Mouse (Mus musculus) stomach, embryonic 14.5 days (tissue): ENCODE results near the gene Cpsf4. TPM values are rescaled to one million over a fixed set of nuclear protein-coding genes. Genes with fewer than 3 reads are reported as not detected.

Experiments
- polyA plus RNA-seq: library from polyadenylated mRNA; unstranded; fragments of >200 nt; fragmentation: Nextera tagmentation; extraction: Ambion mirVana; gene quantifications from 2 replicates; pipeline ENCODE4 v1.2.1, GENCODE M21; 2014

Cpsf4 gene
- polyA plus RNA-seq, 1 experiment from 2014 or later, result 26.4 TPM

Other genes starting within 250 kb of the Cpsf4 start
- 15.6 and 21.7 TPM in 2 replicates for gene Smurf1, start 201.4 kb upstream of the Cpsf4 start, polyA plus RNA-seq
- gene Gm4871, start 134.5 kb upstream of the Cpsf4 start, polyA plus RNA-seq, result not detected in 2 replicates
- not detected in 2 replicates for gene 1700018F24Rik, start 124.2 kb upstream of the Cpsf4 start, polyA plus RNA-seq
- 150 and 152 TPM in 2 replicates for gene Arpc1a, start 83.4 kb upstream of the Cpsf4 start, polyA plus RNA-seq
- not detected in 2 replicates for gene Kpna7, start 83.2 kb upstream of the Cpsf4 start, polyA plus RNA-seq
- 144 and 163 TPM in 2 replicates for gene Arpc1b, start 53.0 kb upstream of the Cpsf4 start, polyA plus RNA-seq
- gene Pdap1, start 27.0 kb upstream of the Cpsf4 start, polyA plus RNA-seq, result 102 and 111 TPM in 2 replicates
- gene Bud31, start 26.9 kb upstream of the Cpsf4 start, polyA plus RNA-seq, result 186 and 191 TPM in 2 replicates
- 11.4 and 12.1 TPM in 2 replicates for gene Ptcd1, start 105 bp upstream of the Cpsf4 start, polyA plus RNA-seq
- 576 and 654 TPM in 2 replicates for gene Atp5j2, start 24.8 kb downstream of the Cpsf4 start, polyA plus RNA-seq
- 9.0 and 9.6 TPM in 2 replicates for gene Zkscan14, start 34.7 kb downstream of the Cpsf4 start, polyA plus RNA-seq
- gene Zkscan5, start 37.3 kb downstream of the Cpsf4 start, polyA plus RNA-seq, result 13.6 and 13.9 TPM in 2 replicates
- gene Zfp655, start 64.5 kb downstream of the Cpsf4 start, polyA plus RNA-seq, result 39.8 and 42.0 TPM in 2 replicates
- gene Zscan25, start 113.3 kb downstream of the Cpsf4 start, polyA plus RNA-seq, result 0.80 and 1.6 TPM in 2 replicates
- gene Cyp3a57, start 178.1 kb downstream of the Cpsf4 start, polyA plus RNA-seq, result not detected in 2 replicates